Mouse (Mus musculus) retina, adult 2 months (tissue): ENCODE measurements around the gene Atxn2l.

Experiments
- DNase-seq: peaks from one replicate; pipeline ENCODE4 v3.0.0-alpha.2; 2012; ENCODE audit warnings: low read depth, low spot score

Gene Atxn2l

DNA sequence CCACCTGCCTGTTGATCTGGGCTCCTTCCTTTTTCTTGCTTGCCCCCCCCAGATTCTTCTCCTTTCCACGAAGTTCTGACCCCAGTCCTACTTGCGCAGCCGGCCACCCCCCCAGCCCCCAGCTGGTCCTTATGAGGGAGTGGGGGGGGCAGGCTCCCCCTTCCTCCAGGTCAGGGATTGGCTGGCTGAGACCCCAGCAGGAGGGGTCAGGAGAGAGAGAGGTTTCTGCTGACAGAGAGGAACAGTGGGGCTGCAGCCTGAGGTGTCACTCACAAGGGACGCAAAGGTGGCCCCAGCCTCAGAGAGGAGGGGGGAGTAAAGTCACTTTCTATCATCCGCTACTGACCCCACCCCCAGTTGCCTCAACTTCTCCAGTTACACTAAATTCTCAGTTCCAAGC lies 40.2 kb downstream of the Atxn2l start, which contains the start of gene Atp2a1:
Gene Atp2a1 (minus strand): TSS at position 105 of the 400 bp plus-strand sequence.
- no peak for DNase-seq

DNA sequence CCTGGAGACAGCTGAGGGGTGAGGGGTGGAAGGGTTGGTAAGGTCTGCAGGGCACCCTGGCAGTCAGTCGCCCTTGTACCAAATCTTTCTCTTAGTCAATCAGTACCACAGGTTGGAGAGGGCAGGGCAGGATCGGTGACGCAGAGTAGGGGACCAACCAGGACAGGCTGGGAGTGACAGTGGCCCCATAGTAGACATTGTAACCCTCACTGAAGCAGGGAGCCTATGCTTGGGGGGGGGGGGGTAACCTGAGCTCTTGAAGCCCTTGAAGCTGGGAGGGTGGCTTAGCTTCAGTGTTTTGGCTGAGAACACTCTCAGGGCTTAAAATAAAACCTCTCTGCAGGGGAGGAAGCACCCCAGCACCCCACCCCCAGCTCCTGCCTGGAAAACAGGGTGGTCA lies 41.6 kb downstream of the Atxn2l start:
- DNase-seq: no peak

- DNase-seq: no peak
Observed at GRCm38 (mm10) chr7:126460623-126461399, 42.4 kb downstream of the Atxn2l start.

GRCm38 (mm10) chr7:126458844-126459618 lies 44.2 kb downstream of the Atxn2l start:
- no peak for DNase-seq

DNA sequence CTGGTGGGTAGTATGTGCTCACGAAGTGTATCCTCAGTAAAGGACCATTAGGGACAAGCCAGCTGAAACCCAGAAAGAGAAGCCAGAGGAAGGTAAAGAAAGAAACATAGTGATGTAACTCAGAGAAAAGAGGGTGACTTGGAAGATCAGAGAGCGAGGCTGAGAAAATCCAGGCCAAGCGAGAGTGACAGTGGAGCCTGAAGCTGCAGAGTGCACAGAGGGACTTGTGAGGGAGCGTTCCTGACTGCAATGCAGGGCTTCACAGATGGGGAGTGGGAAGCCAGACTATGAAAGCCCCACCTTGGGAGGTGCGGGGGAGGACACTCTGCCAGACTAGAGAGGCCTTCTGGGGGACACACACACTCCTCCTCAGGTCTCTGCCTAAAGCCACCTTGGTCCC lies 45.0 kb downstream of the Atxn2l start:
- no peak for DNase-seq

DNA sequence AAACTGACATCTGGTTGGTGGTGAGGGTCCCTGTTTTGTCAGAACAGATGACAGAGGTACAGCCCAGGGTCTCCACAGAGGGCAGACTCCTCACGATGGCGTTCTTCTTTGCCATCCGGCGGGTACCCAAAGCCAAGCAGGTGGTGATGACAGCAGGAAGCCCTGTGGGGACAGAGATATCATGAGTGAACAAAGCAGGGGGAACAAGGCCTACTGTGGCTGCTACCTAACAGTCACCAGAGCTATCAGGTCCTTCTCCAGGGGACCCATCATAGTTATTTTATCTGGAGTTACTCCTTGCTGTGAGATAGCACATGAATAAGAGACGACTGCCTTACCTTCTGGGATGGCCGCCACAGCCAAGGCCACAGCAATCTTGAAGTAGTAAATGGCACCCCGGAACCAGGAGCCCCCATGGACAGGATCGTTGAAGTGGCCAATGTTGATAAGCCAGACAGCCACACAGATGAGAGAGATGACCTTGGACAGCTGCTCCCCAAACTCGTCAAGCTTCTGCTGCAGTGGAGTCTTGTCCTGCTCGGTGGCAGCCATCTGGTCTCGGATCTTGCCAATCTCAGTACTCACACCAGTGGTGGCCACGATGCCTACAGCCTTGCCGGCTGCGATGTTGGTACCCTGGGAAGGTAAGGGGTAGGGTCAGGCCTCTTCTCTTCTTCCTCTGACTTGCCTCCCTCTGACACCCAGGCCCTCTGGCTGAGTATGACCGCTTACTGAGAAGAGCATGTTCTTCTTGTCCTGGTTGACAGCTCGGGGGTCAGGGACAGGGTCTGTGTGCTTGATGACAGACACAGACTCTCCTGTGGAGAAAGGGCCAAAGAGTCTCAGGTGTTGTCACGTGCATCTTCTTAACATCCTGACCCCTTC lies 46.6 kb downstream of the Atxn2l start:
- DNase-seq: no peak

DNA sequence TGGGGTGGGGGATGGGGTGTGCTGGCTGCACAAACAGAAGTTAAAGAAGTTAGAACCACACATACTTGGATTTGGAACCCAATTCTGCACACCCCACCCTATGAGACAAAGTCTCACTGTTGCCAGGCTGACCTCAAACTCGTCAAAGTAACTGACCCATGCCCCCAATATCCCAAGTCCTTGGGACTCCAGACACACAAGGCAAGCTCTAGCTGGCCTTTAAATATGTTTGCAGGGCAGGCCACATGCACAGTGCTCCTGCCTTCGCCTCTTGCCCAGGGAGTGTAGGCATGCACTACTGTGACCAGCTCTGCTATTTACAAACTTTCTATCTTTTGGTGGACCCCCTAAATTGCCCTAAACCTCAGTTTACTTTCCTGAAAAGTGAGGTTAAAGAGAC lies 48.0 kb downstream of the Atxn2l start:
- DNase-seq: no peak

DNA sequence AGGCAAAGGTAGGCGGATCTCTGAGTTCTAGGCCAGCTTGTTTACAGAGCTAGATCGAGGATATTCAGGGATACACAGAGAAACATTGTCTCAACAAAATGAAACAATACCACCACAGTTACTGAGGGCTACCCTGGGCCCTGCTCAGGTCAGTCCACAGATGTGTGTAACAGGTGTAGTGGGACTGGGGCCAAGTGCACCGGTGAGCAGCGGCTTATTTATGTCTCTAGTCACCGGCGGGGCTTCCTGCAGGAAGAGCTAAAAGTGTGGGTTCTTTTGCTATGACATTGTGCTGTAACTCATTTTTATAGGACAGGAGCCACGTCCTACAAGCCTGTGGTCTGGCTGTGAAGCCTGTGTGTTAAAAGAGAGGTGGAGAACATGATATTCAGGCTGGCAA lies 49.4 kb downstream of the Atxn2l start:
- no peak for DNase-seq

DNA sequence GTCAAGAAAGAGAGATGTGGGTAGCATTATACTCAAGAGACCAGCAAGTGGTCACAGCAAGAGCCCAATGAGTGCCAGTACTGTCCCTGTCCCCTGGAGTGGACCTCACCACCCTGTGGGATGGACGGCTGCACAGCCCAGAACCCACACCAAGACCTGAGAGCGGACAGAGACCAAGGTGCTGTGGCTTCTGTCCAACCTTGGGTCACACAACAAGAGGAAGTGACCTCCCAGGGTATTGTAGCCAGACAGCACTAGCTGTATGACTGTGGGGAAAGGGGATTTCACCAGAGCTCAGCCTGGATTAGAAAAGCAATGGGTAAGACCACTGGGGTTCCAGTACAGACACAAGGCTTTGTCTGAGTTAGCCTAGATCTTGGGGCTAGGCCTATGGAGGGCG lies 51.0 kb downstream of the Atxn2l start:
- DNase-seq: no peak

- DNase-seq: no peak
Observed at GRCm38 (mm10) chr7:126450641-126451040, 52.6 kb downstream of the Atxn2l start.

DNA sequence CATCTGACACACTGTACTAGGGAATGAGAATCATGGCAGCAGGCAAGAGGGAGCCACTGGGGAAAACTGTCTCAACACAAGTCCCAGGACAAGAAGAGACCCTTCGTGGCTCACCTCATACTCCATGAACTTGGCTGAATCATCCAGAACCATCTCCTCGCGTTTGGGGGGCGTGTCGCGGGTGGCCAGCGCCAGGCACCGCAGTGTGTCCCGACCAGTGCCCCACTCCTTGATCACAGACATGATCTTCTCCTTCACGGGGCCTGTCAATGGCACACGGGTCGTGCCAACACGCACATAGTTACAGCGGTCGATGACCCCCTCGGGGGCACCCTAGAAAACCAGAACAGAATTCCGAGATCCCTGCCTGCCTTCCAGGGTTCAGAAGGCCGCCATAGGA lies 53.2 kb downstream of the Atxn2l start:
- DNase-seq: no peak

GRCm38 (mm10) chr7:126448481-126448880 lies 54.8 kb downstream of the Atxn2l start:
- DNase-seq: no peak

DNA sequence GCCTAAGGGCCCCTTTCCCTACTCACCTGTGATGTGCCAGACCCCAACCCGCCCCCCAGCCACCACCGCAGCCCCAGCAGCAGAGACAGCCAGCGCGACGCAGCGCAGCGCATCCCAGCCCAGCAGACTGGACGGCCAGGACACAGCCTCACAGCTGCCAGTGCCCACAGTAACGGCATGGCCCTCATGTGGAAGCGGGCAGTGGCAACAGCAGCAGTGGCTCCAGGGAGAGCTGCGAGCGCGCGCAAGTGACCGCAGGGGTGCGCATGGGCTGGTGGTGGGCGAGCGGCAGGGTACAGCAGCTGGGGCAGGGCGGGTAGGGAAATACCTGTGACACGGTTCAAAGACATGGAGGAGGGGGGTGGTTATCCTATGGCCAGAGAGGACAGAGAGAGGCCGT lies 57.0 kb downstream of the Atxn2l start:
- DNase-seq: no peak

DNA sequence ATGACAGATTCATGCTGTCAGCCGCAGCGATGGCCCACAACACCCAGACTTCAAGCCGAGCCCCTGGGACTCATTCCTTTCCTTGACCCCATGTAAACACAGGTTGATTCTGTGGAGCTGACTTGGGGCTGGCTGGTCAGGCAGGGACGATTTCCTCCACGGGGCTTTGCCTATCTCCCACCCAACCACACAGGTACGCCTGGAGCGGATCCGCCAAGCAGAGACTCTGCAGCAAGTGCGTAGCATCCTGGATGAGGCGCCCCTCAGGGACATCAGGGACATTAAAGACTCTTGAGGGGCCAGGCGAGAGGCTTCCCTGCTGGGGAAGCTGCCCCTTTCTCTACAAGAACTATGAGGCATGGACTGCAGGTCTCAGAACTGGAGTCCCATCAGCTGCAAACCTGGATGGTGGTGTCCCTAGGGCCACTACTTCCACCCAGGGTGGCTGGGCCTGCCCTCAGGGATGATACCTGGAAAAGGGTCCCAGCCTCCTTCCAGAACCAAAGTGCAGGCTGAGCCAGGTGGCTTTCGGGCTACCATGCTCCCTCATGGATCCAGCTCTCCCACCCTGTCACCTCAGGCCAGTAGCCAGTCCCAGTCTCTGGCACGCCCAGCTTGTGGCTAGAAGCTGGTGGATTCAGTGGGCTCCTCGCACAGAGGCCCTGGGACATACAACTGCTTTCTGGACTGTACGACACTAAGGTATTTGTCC lies 58.0 kb downstream of the Atxn2l start:
- DNase-seq: no peak

DNA sequence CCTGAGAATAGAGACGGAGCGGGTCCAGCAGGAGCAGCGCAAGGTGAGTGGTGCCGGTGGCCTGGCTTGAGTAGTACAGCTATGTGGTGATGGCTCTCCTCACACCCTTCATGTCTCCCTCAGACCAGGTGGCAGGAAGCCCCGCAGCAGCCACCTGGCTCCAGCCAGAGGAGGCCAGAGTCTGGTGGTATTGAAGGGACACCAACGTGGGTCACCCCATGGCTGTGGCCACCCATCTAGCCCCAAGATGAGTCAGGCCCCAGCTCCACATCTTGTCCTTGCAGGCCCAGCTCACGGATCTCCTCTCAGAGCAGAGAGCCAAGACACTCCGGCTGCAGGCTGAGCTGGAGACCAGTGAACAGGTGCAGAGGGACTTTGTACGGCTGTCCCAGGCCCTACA lies 58.7 kb downstream of the Atxn2l start:
- no peak for DNase-seq

DNA sequence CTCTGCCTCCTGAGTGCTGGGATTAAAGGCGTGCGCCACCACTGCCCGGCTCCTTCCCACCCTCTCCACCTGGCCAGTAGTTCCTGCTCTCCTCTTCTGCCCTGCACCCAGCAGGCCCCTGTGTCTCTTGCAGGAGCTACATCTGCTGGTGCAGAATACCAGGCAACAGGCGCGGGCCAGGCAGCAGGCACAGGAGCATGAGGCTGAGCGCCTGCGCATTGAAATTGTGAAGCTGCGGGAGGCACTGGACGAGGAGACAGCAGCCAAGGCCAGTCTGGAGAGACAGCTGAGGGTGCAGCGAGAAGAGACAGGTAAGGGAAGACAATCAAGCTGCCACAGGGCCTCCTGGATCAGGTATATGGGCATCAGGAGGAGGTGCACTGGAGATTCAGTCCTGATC lies 59.2 kb downstream of the Atxn2l start:
- DNase-seq: no peak
